Mouse (Mus musculus): ENCODE measurements around the gene Tesc.

GRCm38 (mm10) chr5:118025880-118026279 is 1.7 kb upstream of the Tesc start:
- TF ChIP-seq POLR2A (IDR thresholded peaks at IDR 0.05; ENCODE audit: borderline replicate concordance, extremely low read depth, low read depth, low read length) (no peak), CTCF (IDR thresholded peaks at IDR 0.05; ENCODE audit: insufficient read depth, low read length) (no peak)

Measured in lung, adult 2 months (tissue).